Mouse (Mus musculus) limb, embryonic 12.5 days (tissue): ENCODE measurements around the gene Sox2. TPM values are rescaled to one million over a fixed set of nuclear protein-coding genes. Genes with fewer than 3 reads are reported as not detected.

ENCODE experiments used
- ATAC-seq: fragments of 200-750 bp; cut with Nextera tagmentation; 2 replicates; pipeline ENCODE4 v1.8.0; 2017; ENCODE audit warnings: low read depth, moderate TSS enrichment; ENCODE audit not compliant: insufficient number of reproducible peaks, insufficient read depth, low FRiP score, low TSS enrichment
- H3K27ac ChIP-seq: fragments of 300-500 bp; sonication (generic); 2 replicates; pipeline ENCODE4 v1.5.1; 2016; ENCODE audit warnings: mild to moderate bottlenecking, moderate library complexity
- H3K27me3 ChIP-seq: fragments of 300-500 bp; sonication (generic); 2 replicates; pipeline ENCODE4 v1.6.1; 2016; ENCODE audit warnings: mild to moderate bottlenecking, moderate library complexity
- H3K36me3 ChIP-seq: fragments of 300-500 bp; sonication (generic); 2 replicates; pipeline ENCODE4 v1.6.1; 2016; ENCODE audit warnings: mild to moderate bottlenecking, moderate library complexity
- H3K4me1 ChIP-seq: fragments of 300-500 bp; sonication (generic); replicated peaks from 2 replicates; pipeline ENCODE4 v1.6.1; 2016
- H3K4me2 ChIP-seq: fragments of 300-500 bp; sonication (generic); 2 replicates; pipeline ENCODE4 v1.6.1; 2016; ENCODE audit warnings: mild to moderate bottlenecking, moderate library complexity
- H3K4me3 ChIP-seq: fragments of 300-500 bp; sonication (generic); replicated peaks from 2 replicates; pipeline ENCODE4 v1.5.1; 2016; ENCODE audit warnings: mild to moderate bottlenecking
- H3K9ac ChIP-seq: fragments of 300-500 bp; sonication (generic); replicated peaks from 2 replicates; pipeline ENCODE4 v1.6.1; 2016; ENCODE audit warnings: mild to moderate bottlenecking, moderate library complexity
- H3K9me3 ChIP-seq: fragments of 300-500 bp; sonication (generic); 2 replicates; pipeline ENCODE4 v1.6.1; 2016; ENCODE audit warnings: mild to moderate bottlenecking, moderate library complexity
- WGBS: fragments of 180-500 bp; shearing (Covaris S2); methylation state at CpG from one replicate; pipeline ENCODE4 v1.1.7; 2016; 5-methylcytosine and 5-hydroxymethylcytosine counted together
- microRNA counts: library from miRNA; unstranded; fragments of <30 nt; microRNA quantifications from one replicate; lab custom pipeline; 2017
- microRNA-seq: library from miRNA; unstranded; fragments of <30 nt; microRNA quantifications from one replicate; pipeline ENCODE4, GENCODE M21; 2017
- polyA plus RNA-seq: library from polyadenylated mRNA; unstranded; fragments of >200 nt; fragmentation: Nextera tagmentation; extraction: Ambion mirVana; gene quantifications from 2 replicates; pipeline ENCODE4 v1.2.1, GENCODE M21; 2016

The Sox2 gene
- polyA plus RNA-seq, 1 experiment from 2014 or later: 0.90 TPM

DNA sequence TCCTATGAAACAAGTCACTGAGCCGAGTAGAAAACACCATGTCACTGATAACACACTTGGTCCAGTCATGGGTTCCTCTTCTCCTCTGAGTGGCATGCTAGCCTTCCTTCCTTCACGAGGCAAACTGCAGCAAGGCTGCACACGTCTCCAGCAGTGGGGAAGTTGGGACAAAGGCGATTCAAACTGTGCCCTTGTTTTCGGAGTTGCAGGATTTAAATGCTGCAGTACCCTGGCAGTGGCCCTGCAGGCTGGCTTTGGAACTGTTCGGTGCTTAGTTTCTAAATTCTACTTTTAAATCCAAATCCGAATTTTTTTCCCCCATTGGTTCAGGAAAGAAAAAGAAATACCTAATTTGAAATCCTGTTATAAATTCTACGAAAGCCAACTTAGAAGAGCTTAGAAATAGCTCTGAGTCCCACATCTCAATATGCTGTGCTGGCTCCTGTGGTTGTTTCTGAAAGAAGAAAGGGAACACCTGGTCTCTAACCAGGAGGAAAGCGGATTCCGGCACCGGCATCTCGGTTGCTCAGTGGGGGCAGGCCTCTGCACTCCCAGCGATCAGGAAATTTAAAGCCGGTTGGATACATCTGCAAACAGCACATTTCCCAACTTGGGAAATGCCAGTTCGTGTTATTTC is 20.9 kb downstream of the Sox2 start:
- Histone ChIP-seq H3K4me3 (no peak overlapping the region), H3K27me3 (peaks cover 83% of the 10 kb centered on the region), H3K4me2 (peak overlapping the region; percentile 21; the same call in 1 of the 2 replicates), H3K4me1 (peaks cover 7% of the 10 kb centered on the region), H3K27ac (no peak overlapping the region), H3K36me3 (no peaks in the 10 kb centered on the region), H3K9me3 (no peaks in the 10 kb centered on the region), H3K9ac (no peak overlapping the region)
- 11% methylated on average over 15 of the region's 15 CpGs for WGBS
- ATAC-seq: no peak

DNA sequence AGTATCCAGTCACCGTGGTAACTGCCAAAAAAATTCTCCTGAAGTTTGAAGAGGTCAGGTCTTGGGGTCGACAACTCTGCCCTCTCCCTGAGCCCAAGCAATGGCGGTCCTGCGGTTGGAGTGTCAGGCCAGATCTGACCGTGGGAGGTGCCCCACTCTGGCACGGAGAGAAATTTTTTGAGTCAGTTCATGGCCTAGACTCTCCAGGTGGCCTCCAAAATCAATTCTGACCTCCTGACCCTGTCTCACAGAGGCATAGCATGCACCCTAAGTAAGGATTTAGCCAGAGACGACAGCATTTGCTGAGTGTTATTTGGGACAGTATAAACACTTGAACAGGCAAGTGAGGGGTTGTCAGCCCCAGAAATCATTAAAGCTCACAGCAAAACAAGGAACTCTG is 28.6 kb downstream of the Sox2 start:
- 13% methylated on average over 7 of the region's 7 CpGs for WGBS
- Histone ChIP-seq H3K36me3 (no peaks in the 10 kb centered on the region), H3K9ac (no peak overlapping the region), H3K9me3 (no peaks in the 10 kb centered on the region), H3K27ac (no peak overlapping the region), H3K27me3 (peaks cover 11% of the 10 kb centered on the region), H3K4me3 (no peak overlapping the region), H3K4me1 (no peaks in the 10 kb centered on the region), H3K4me2 (no peak overlapping the region)
- ATAC-seq: no peak

DNA sequence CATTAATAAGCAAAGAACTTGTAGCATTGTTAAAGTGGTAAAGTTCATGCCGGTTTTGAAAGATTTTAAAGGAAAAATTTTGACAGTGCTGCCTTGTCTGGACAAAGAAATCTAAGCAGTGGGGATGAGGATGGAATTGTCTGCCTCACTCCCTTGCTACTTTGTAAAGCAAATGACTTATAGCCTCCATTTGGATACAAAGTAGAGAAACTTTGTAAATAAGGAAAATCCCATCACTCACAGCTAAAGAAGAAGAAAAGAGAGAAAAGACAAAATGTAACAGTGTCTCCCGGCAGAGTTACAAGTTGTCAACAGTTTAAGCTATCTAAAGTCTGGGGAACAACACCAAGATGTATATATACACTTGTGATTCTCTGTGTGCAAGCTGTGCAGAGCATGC is 29.2 kb downstream of the Sox2 start:
- ATAC-seq: no peak
- 62% methylated on average over 2 of the region's 2 CpGs for WGBS
- Histone ChIP-seq H3K36me3 (no peaks in the 10 kb centered on the region), H3K27me3 (0 out of 2 replicates have a peak, but pooled peaks cover 6% of the 10 kb centered on the region), H3K4me1 (no peaks in the 10 kb centered on the region), H3K9me3 (no peaks in the 10 kb centered on the region), H3K4me2 (no peak overlapping the region), H3K4me3 (no peak overlapping the region), H3K27ac (no peak overlapping the region), H3K9ac (no peak overlapping the region)

DNA sequence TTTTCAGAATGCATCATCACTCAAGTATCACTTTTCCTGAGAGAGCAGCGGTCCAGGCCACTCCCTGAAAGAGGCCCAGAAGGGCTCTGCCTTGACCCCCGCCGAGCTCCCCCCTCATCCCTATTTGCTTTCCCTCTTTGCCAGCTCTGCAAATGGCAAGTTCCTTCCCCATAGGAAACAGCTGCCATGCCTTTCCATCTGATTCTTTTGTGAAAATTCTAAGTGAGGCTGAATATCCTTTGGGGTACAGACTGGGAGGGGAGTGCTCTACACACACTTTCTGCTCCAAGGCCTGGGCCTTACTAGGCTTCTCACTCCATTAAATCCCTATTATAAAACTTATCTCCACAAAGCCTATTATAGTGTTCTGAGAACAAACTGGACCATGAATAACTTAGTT is 29.7 kb downstream of the Sox2 start:
- no peak for ATAC-seq
- H3K36me3 ChIP-seq: no peaks in the 10 kb centered on the region
- H3K4me2 ChIP-seq: no peak overlapping the region
- no peaks in the 10 kb centered on the region for H3K4me1 ChIP-seq
- WGBS: 64% methylated on average over 3 of the region's 3 CpGs
- no peak overlapping the region for H3K27ac ChIP-seq
- no peaks in the 10 kb centered on the region for H3K9me3 ChIP-seq
- no peak overlapping the region for H3K9ac ChIP-seq
- H3K27me3 ChIP-seq: 0 out of 2 replicates have a peak, but pooled peaks cover 3% of the 10 kb centered on the region
- H3K4me3 ChIP-seq: no peak overlapping the region

DNA sequence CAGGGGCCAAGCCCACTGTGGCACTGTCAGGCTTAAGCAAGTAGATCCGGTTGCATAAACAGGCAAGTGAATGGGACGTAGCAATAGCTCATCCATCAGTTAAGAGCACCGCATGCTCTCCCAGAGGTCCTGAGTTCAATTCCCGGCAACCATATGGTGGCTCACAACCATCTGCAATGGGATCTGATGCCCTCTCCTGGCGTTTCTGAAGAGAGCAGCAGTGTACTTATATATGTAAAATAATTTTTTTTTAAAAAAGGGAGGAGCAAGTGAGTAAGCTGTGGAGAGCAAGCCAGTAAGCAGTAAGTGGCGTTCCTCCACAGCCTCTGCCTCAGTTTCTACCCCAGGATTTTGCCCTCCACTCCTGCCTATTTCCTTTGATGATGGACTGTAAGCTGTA is 37.9 kb downstream of the Sox2 start:
- Histone ChIP-seq H3K27ac (no peak overlapping the region), H3K9me3 (no peaks in the 10 kb centered on the region), H3K4me1 (peaks cover 8% of the 10 kb centered on the region; the same call in 1 of the 2 replicates), H3K4me2 (no peak overlapping the region), H3K9ac (no peak overlapping the region), H3K4me3 (no peak overlapping the region), H3K27me3 (no peaks in the 10 kb centered on the region), H3K36me3 (no peaks in the 10 kb centered on the region)
- WGBS: 84% methylated on average over 6 of the region's 6 CpGs
- ATAC-seq: no peak

DNA sequence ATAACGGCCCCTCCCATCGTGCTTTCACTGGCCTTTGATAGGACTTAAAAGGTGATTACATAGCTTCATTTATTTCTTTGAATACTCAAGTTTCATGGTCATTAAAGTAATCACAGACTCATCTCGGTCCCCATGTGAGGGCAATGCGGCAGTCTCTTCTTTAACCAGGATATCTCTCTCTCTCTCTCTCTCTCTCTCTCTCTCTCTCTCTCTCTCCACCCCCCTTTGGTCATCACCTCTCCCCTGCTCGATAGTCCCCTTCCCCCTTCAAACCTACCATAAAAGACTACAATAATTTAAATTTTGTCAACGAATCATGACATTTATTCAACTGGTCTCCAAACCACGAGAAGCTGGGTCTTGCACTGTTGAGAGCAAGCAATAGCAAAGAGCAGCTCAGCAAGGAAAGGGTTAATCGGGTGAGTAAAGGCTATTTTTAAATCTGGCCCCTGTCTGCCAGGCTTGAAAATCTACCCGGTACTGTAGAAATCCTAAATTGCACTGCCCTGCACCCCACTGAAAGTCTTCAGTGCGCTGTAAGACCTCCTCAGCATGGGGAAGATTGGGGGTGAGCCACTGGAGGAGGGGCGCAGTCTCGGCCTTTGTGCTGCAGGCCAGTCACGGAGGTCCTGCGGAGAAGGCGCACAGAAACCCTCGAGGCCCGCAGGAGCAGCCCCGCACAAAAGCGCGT is 41.6 kb downstream of the Sox2 start:
- Histone ChIP-seq H3K4me1 (peaks cover 8% of the 10 kb centered on the region; the same call in 1 of the 2 replicates), H3K27ac (no peak overlapping the region), H3K4me3 (peak overlapping the region; percentile 31), H3K4me2 (peak overlapping the region; percentile 64), H3K9ac (peak overlapping the region; percentile 47), H3K9me3 (no peaks in the 10 kb centered on the region), H3K27me3 (no peaks in the 10 kb centered on the region), H3K36me3 (no peaks in the 10 kb centered on the region)
- 10% methylated on average over 20 of the region's 20 CpGs for WGBS
- ATAC-seq: peak; percentile 73; the same call in 1 of the 2 replicates

DNA sequence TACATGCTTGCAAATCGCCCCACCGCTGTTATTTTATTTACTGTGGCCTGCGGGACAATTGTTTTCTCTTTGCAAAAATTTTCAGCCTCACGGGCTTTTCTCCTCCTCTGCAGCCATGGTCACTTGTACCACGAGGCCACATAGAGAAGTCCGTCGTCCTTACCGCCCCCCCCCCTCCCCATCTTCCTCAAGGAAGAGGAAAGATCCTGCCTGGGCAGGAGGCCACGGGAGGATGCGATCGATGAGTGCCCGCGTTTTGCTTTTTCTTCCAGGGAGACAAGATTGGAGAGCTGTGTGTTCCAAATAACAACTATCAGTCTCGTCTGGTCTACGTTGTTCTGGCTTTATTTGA is 42.2 kb downstream of the Sox2 start:
- Histone ChIP-seq H3K9ac (peak overlapping the region; percentile 47), H3K27ac (no peak overlapping the region), H3K4me3 (peak overlapping the region; percentile 31), H3K9me3 (no peaks in the 10 kb centered on the region), H3K4me1 (peaks cover 8% of the 10 kb centered on the region; the same call in 1 of the 2 replicates), H3K4me2 (peak overlapping the region; percentile 64), H3K36me3 (no peaks in the 10 kb centered on the region), H3K27me3 (no peaks in the 10 kb centered on the region)
- 15% methylated on average over 15 of the region's 15 CpGs for WGBS
- ATAC-seq: no peak

MicroRNA genes within 50 kb of the gene (microRNA counts, 519-probe panel; counts per million panel counts)
- not detected for microRNA mmu-miR-1897-3p (lab: Ali Mortazavi, UCI)

Small RNA genes lying within 50 kb of the gene (microRNA-seq; reads per million reads assigned to microRNA genes)
- gene Mir1897: not detected
